Mouse (Mus musculus) lung, adult 2 months (tissue): ENCODE measurements around the gene Ipo4.

Experiments used
- CTCF ChIP-seq: fragments of 200-500 bp; IDR thresholded peaks from 2 replicates; pipeline ENCODE4 v1.5.1; 2011; ENCODE audit warnings: mild to moderate bottlenecking, low read length, control low read depth; ENCODE audit not compliant: insufficient read depth
- POLR2A ChIP-seq: fragments of 200-500 bp; IDR thresholded peaks from 2 replicates; pipeline ENCODE4 v1.6.1; 2011; ENCODE audit warnings: low read depth, mild to moderate bottlenecking, control low read depth, low read length, borderline replicate concordance; ENCODE audit errors: extremely low read depth

DNA sequence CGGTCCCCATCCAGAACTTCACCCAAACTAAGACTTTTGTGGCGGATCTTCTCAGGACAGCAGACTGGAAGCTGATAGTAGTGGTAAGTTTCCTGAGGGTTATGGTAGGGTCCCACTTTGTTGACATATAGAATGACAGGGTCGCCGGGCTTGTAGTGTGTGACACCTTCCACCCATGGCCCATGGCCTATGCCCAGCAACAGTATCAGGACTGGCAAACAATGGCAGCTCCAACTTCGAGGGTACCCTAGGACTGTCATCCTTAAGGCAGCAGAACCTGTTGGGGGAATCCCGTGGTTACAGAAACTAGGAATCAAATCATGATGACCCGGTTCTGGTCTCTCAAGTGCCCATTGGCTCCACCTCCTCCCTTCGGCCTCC lies 6.9 kb upstream of the Ipo4 start:
- TF ChIP-seq POLR2A (no peak), CTCF (no peak)
